Mouse (Mus musculus): Measurements from ENCODE around the gene Shq1. TPM values are rescaled to one million over a fixed set of nuclear protein-coding genes. Genes with fewer than 3 reads are reported as not detected.

The Shq1 gene
- polyA plus RNA-seq, 1 experiment from 2014 or later = 7.7 TPM

GRCm38 (mm10) chr6:100527972-100528371, 143.0 kb downstream of the Shq1 start:
- H3K9ac ChIP-seq (ENCODE audit: low read length) = no peak overlapping the region
- peak; percentile 38 for DNase-seq (ENCODE audit: low spot score)
- WGBS = 92% methylated on average over 5 of the region's 5 CpGs

GRCm38 (mm10) chr6:100527161-100527560, 143.8 kb downstream of the Shq1 start:
- H3K9ac ChIP-seq (ENCODE audit: low read length) = no peak overlapping the region
- TF ChIP-seq CTCF (IDR thresholded peaks at IDR 0.05; ENCODE audit: low read depth) (no peak), EP300 (optimal IDR thresholded peaks at IDR 0.05) (no peak)
- H3K4me1 ChIP-seq (replicated peaks; ENCODE audit: control insufficient read depth, insufficient read depth) = 0 out of 2 replicates have a peak, but pooled peaks cover 3% of the 10 kb centered on the region
- no peak overlapping the region for H3K4me3 ChIP-seq (ENCODE audit: low read depth, low read length)
- 87% methylated on average over 6 of the region's 6 CpGs for WGBS
- ATAC-seq (ENCODE audit: low FRiP score, low TSS enrichment) (no peak), DNase-seq (ENCODE audit: low spot score) (no peak)
- no peaks in the 10 kb centered on the region for H3K27me3 ChIP-seq (ENCODE audit: control insufficient read depth, insufficient read depth, low read length)
- H3K9me3 ChIP-seq (ENCODE audit: control insufficient read depth, low read length) = no peaks in the 10 kb centered on the region
- H3K36me3 ChIP-seq (ENCODE audit: control insufficient read depth, insufficient read depth, low read length) = no peaks in the 10 kb centered on the region
- H3K4me2 ChIP-seq (replicated peaks; ENCODE audit: low read depth) = no peak overlapping the region
- no peak overlapping the region for H3K27ac ChIP-seq (replicated peaks)

More at GRCm38 (mm10) chr6:100527972-100528371, 143.0 kb downstream of the Shq1 start:
- Histone ChIP-seq H3K27ac (replicated peaks) (no peak overlapping the region), H3K9me3 (ENCODE audit: control insufficient read depth, low read length) (no peaks in the 10 kb centered on the region), H3K36me3 (ENCODE audit: control insufficient read depth, insufficient read depth, low read length) (no peaks in the 10 kb centered on the region), H3K4me3 (ENCODE audit: low read depth, low read length) (no peak overlapping the region), H3K27me3 (ENCODE audit: control insufficient read depth, insufficient read depth, low read length) (no peaks in the 10 kb centered on the region), H3K4me1 (replicated peaks; ENCODE audit: control insufficient read depth, insufficient read depth) (0 out of 2 replicates have a peak, but pooled peaks cover 3% of the 10 kb centered on the region), H3K4me2 (replicated peaks; ENCODE audit: low read depth) (no peak overlapping the region)
- ATAC-seq (ENCODE audit: low FRiP score, low TSS enrichment) = no peak
- TF ChIP-seq EP300 (optimal IDR thresholded peaks at IDR 0.05) (no peak), CTCF (IDR thresholded peaks at IDR 0.05; ENCODE audit: low read depth) (peak; percentile 71)

GRCm38 (mm10) chr6:100526066-100526465, 144.9 kb downstream of the Shq1 start:
- DNase-seq (ENCODE audit: low spot score) = peak; percentile 44
- WGBS = 22% methylated on average over 9 of the region's 9 CpGs
- Histone ChIP-seq H3K27me3 (ENCODE audit: control insufficient read depth, insufficient read depth, low read length) (no peaks in the 10 kb centered on the region), H3K9ac (ENCODE audit: low read length) (no peak overlapping the region), H3K27ac (replicated peaks) (no peak overlapping the region), H3K4me1 (replicated peaks; ENCODE audit: control insufficient read depth, insufficient read depth) (0 out of 2 replicates have a peak, but pooled peaks cover 3% of the 10 kb centered on the region), H3K36me3 (ENCODE audit: control insufficient read depth, insufficient read depth, low read length) (no peaks in the 10 kb centered on the region), H3K4me3 (ENCODE audit: low read depth, low read length) (no peak overlapping the region), H3K9me3 (ENCODE audit: control insufficient read depth, low read length) (no peaks in the 10 kb centered on the region), H3K4me2 (replicated peaks; ENCODE audit: low read depth) (0 out of 2 replicates have a peak overlapping the region, but pooled peaks have one; percentile 1)
- peak; percentile 47; the same call in 1 of the 2 replicates for ATAC-seq (ENCODE audit: low FRiP score, low TSS enrichment)
- TF ChIP-seq EP300 (optimal IDR thresholded peaks at IDR 0.05) (no peak), CTCF (IDR thresholded peaks at IDR 0.05; ENCODE audit: low read depth) (no peak)

- H3K4me3 ChIP-seq (ENCODE audit: low read depth, low read length) = no peak overlapping the region
- DNase-seq (ENCODE audit: low spot score) = no peak
- WGBS = 30% methylated on average over 3 of the region's 3 CpGs
- no peak overlapping the region for H3K4me2 ChIP-seq (replicated peaks; ENCODE audit: low read depth)
- no peak for ATAC-seq (ENCODE audit: low FRiP score, low TSS enrichment)
- no peak overlapping the region for H3K9ac ChIP-seq (ENCODE audit: low read length)
- 0 out of 2 replicates have a peak, but pooled peaks cover 3% of the 10 kb centered on the region for H3K4me1 ChIP-seq (replicated peaks; ENCODE audit: control insufficient read depth, insufficient read depth)
- TF ChIP-seq CTCF (IDR thresholded peaks at IDR 0.05; ENCODE audit: low read depth) (no peak), EP300 (optimal IDR thresholded peaks at IDR 0.05) (no peak)
- H3K27me3 ChIP-seq (ENCODE audit: control insufficient read depth, insufficient read depth, low read length) = no peaks in the 10 kb centered on the region
- H3K36me3 ChIP-seq (ENCODE audit: control insufficient read depth, insufficient read depth, low read length) = no peaks in the 10 kb centered on the region
- H3K27ac ChIP-seq (replicated peaks) = no peak overlapping the region
- no peaks in the 10 kb centered on the region for H3K9me3 ChIP-seq (ENCODE audit: control insufficient read depth, low read length)
Measured at GRCm38 (mm10) chr6:100525496-100525895, 145.5 kb downstream of the Shq1 start.

- Histone ChIP-seq H3K4me3 (ENCODE audit: low read depth, low read length) (no peak overlapping the region), H3K36me3 (ENCODE audit: control insufficient read depth, insufficient read depth, low read length) (no peaks in the 10 kb centered on the region), H3K9me3 (ENCODE audit: control insufficient read depth, low read length) (no peaks in the 10 kb centered on the region), H3K27ac (replicated peaks) (no peak overlapping the region), H3K27me3 (ENCODE audit: control insufficient read depth, insufficient read depth, low read length) (no peaks in the 10 kb centered on the region), H3K4me2 (replicated peaks; ENCODE audit: low read depth) (no peak overlapping the region), H3K4me1 (replicated peaks; ENCODE audit: control insufficient read depth, insufficient read depth) (0 out of 2 replicates have a peak, but pooled peaks cover 3% of the 10 kb centered on the region), H3K9ac (ENCODE audit: low read length) (no peak overlapping the region)
- ATAC-seq (ENCODE audit: low FRiP score, low TSS enrichment) (no peak), DNase-seq (ENCODE audit: low spot score) (no peak)
- WGBS = 68% methylated on average over 3 of the region's 3 CpGs
- TF ChIP-seq EP300 (optimal IDR thresholded peaks at IDR 0.05) (no peak), CTCF (IDR thresholded peaks at IDR 0.05; ENCODE audit: low read depth) (no peak)
Measured at GRCm38 (mm10) chr6:100522495-100522894, 148.5 kb downstream of the Shq1 start.

GRCm38 (mm10) chr6:100521615-100522398, 149.2 kb downstream of the Shq1 start:
- Histone ChIP-seq H3K27ac (replicated peaks) (no peak overlapping the region), H3K4me2 (replicated peaks; ENCODE audit: low read depth) (no peak overlapping the region), H3K4me3 (ENCODE audit: low read depth, low read length) (no peak overlapping the region), H3K36me3 (ENCODE audit: control insufficient read depth, insufficient read depth, low read length) (no peaks in the 10 kb centered on the region), H3K4me1 (replicated peaks; ENCODE audit: control insufficient read depth, insufficient read depth) (0 out of 2 replicates have a peak, but pooled peaks cover 3% of the 10 kb centered on the region), H3K9me3 (ENCODE audit: control insufficient read depth, low read length) (no peaks in the 10 kb centered on the region), H3K9ac (ENCODE audit: low read length) (no peak overlapping the region), H3K27me3 (ENCODE audit: control insufficient read depth, insufficient read depth, low read length) (no peaks in the 10 kb centered on the region)
- 66% methylated on average over 2 of the region's 2 CpGs for WGBS
- DNase-seq (ENCODE audit: low spot score) (no peak), ATAC-seq (ENCODE audit: low FRiP score, low TSS enrichment) (no peak)
- TF ChIP-seq EP300 (optimal IDR thresholded peaks at IDR 0.05) (no peak), CTCF (IDR thresholded peaks at IDR 0.05; ENCODE audit: low read depth) (no peak)
